Mouse (Mus musculus): ENCODE data around the gene Rnasel. TPM values are rescaled to one million over a fixed set of nuclear protein-coding genes. Genes with fewer than 3 reads are reported as not detected.

Gene Rnasel
- polyA plus RNA-seq, 1 experiment from 2014 or later = 19.3 TPM

DNA sequence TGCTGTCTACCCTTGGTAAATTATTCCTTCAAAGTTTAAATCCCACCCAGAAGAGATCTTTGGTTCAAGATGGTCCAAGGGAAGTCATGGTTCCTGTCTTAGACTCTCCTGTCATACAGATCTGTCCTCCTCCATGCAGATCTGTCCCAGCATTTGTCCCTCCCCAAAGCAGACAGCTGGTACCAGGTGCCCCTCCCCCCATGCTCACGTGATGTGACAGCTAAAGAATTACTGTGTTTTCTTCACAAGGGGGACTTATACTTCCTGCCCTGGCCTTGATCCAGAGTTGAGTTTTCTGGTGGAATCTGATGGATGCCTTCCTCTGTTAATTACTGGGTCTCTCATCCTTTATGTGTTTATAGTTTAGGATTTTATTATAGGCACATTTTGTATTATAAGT, 677 bp upstream of the Rnasel start:
- peak; percentile 62 for DNase-seq (ENCODE audit: low spot score)
- H3K36me3 ChIP-seq (ENCODE audit: control insufficient read depth, insufficient read depth, low read length) = no peaks in the 10 kb centered on the region
- 8% methylated on average over 1 of the region's 1 CpGs for WGBS

DNA sequence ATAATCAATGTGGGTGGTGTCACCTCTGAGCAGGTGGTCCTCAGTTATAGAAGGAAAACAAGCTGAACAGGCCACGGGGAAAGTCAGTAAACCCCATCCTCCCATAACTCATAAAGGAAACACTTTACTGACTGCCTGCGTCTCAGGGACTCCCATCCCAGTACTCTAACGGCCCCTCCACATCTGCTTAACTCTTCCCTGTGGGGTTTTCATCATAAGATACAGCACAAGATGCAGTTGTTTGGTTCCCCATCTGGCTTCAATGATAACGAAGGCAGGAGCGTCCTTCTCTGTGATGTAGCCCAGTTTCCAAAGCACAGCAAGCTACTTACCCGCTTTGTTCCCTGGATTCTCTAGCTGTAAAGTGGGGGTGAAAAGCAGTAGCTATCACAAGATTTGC, 828 bp downstream of the Rnasel start:
- H3K4me3 ChIP-seq (ENCODE audit: low read depth, low read length) = peak overlapping the region; percentile 31
- no peaks in the 10 kb centered on the region for H3K9me3 ChIP-seq (ENCODE audit: control insufficient read depth, low read length)
- H3K27me3 ChIP-seq (ENCODE audit: control insufficient read depth, insufficient read depth, low read length) = no peaks in the 10 kb centered on the region
- H3K9ac ChIP-seq (ENCODE audit: low read length) = peak overlapping the region; percentile 88
- H3K4me1 ChIP-seq (replicated peaks; ENCODE audit: control insufficient read depth, insufficient read depth, low read length) = peaks cover 3% of the 10 kb centered on the region; the same call in 1 of the 2 replicates
- 63% methylated on average over 6 of the region's 6 CpGs for WGBS
- no peaks in the 10 kb centered on the region for H3K36me3 ChIP-seq (ENCODE audit: control insufficient read depth, insufficient read depth, low read length)
- DNase-seq (ENCODE audit: low spot score) (peak; percentile 41), ATAC-seq (replicated peaks; ENCODE audit: low FRiP score) (no peak)
- H3K4me2 ChIP-seq (ENCODE audit: low read depth, low read length, severe bottlenecking) = peak overlapping the region; percentile 59
- no peak overlapping the region for H3K27ac ChIP-seq (ENCODE audit: low read depth, low read length)

More for the DNA sequence above, 677 bp upstream of the Rnasel start:
- Histone ChIP-seq H3K27ac (ENCODE audit: low read depth, low read length) (no peak overlapping the region), H3K4me2 (ENCODE audit: low read depth, low read length, severe bottlenecking) (no peak overlapping the region), H3K27me3 (ENCODE audit: control insufficient read depth, insufficient read depth, low read length) (no peaks in the 10 kb centered on the region), H3K9me3 (ENCODE audit: control insufficient read depth, low read length) (no peaks in the 10 kb centered on the region), H3K9ac (ENCODE audit: low read length) (no peak overlapping the region), H3K4me3 (ENCODE audit: low read depth, low read length) (no peak overlapping the region), H3K4me1 (replicated peaks; ENCODE audit: control insufficient read depth, insufficient read depth, low read length) (peaks cover 3% of the 10 kb centered on the region; the same call in 1 of the 2 replicates)
- ATAC-seq (replicated peaks; ENCODE audit: low FRiP score) = peak; percentile 16

DNA sequence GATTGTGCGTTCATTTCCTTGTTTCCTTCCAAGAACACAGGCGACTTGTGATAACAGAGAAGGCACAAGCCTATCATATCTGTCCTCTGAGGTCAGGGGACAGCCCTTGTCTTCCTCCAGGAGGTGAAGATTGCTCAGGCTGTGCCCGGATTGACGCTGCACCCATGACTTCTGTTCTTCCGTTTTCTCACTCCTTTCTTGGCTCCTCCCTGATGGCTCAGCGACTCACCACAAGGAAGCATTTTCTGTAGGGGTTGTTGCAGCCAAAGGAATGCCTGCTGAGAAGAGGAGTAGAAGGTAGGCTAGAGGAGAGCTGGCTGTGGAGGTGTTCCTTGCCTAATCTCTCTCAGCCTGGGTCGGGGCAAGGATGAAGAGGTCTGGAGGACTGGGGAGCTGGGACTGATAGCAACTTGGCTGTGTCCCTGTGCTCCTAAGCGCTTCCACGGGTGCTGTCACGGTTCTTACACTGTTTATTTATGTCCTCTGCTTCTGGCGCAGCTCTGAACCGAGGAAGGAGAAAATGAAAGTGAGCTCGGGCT, 2.6 kb downstream of the Rnasel start:
- WGBS = 64% methylated on average over 13 of the region's 13 CpGs
- H3K4me2 ChIP-seq (ENCODE audit: low read depth, low read length, severe bottlenecking) = no peak overlapping the region

DNA sequence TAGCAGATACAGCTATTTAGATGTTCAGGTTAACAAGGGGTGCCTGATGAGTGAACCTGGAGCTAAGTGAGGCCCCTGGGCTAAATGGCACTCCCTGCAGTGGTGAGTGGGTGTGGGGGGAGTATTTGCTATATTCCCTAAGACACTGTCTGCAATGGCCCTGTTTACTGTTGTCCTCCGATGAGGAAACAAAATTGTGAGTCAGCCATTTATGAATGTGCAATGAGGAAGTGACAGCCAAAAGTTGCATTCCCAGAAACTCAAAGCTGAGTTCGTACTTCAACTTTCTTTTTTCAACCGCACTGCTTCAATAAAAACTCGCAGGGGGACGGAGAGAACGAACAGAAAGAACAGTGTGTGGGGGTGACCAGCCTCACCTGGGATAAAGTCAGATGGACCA, 3.3 kb downstream of the Rnasel start:
- Histone ChIP-seq H3K27ac (ENCODE audit: low read depth, low read length) (no peak overlapping the region), H3K4me2 (ENCODE audit: low read depth, low read length, severe bottlenecking) (no peak overlapping the region)
- 87% methylated on average over 6 of the region's 6 CpGs for WGBS

More for the DNA sequence above, 2.6 kb downstream of the Rnasel start:
- Histone ChIP-seq H3K9ac (ENCODE audit: low read length) (no peak overlapping the region), H3K36me3 (ENCODE audit: control insufficient read depth, insufficient read depth, low read length) (no peaks in the 10 kb centered on the region), H3K27me3 (ENCODE audit: control insufficient read depth, insufficient read depth, low read length) (no peaks in the 10 kb centered on the region), H3K27ac (ENCODE audit: low read depth, low read length) (no peak overlapping the region), H3K4me3 (ENCODE audit: low read depth, low read length) (no peak overlapping the region), H3K9me3 (ENCODE audit: control insufficient read depth, low read length) (no peaks in the 10 kb centered on the region), H3K4me1 (replicated peaks; ENCODE audit: control insufficient read depth, insufficient read depth, low read length) (peaks cover 3% of the 10 kb centered on the region; the same call in 1 of the 2 replicates)
- DNase-seq (ENCODE audit: low spot score) = no peak
- ATAC-seq (replicated peaks; ENCODE audit: low FRiP score) = no peak

DNA sequence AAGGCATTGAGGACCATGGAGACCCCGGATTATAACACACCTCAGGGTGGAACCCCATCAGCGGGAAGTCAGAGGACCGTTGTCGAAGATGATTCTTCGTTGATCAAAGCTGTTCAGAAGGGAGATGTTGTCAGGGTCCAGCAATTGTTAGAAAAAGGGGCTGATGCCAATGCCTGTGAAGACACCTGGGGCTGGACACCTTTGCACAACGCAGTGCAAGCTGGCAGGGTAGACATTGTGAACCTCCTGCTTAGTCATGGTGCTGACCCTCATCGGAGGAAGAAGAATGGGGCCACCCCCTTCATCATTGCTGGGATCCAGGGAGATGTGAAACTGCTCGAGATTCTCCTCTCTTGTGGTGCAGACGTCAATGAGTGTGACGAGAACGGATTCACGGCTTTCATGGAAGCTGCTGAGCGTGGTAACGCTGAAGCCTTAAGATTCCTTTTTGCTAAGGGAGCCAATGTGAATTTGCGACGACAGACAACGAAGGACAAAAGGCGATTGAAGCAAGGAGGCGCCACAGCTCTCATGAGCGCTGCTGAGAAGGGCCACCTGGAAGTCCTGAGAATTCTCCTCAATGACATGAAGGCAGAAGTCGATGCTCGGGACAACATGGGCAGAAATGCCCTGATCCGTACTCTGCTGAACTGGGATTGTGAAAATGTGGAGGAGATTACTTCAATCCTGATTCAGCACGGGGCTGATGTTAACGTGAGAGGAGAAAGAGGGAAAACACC, 4.7 kb downstream of the Rnasel start:
- Histone ChIP-seq H3K4me3 (ENCODE audit: low read depth, low read length) (no peak overlapping the region), H3K9me3 (ENCODE audit: control insufficient read depth, low read length) (no peaks in the 10 kb centered on the region), H3K27me3 (ENCODE audit: control insufficient read depth, insufficient read depth, low read length) (no peaks in the 10 kb centered on the region), H3K9ac (ENCODE audit: low read length) (no peak overlapping the region), H3K4me2 (ENCODE audit: low read depth, low read length, severe bottlenecking) (no peak overlapping the region), H3K4me1 (replicated peaks; ENCODE audit: control insufficient read depth, insufficient read depth, low read length) (no peaks in the 10 kb centered on the region; the same call in 1 of the 2 replicates), H3K36me3 (ENCODE audit: control insufficient read depth, insufficient read depth, low read length) (no peaks in the 10 kb centered on the region; the same call in 1 of the 2 replicates), H3K27ac (ENCODE audit: low read depth, low read length) (no peak overlapping the region)
- no peak for ATAC-seq (replicated peaks; ENCODE audit: low FRiP score)
- 84% methylated on average over 25 of the region's 25 CpGs for WGBS
- DNase-seq (ENCODE audit: low spot score) = peak; percentile 38

More for the DNA sequence above, 3.3 kb downstream of the Rnasel start:
- H3K9ac ChIP-seq (ENCODE audit: low read length) = no peak overlapping the region
- DNase-seq (ENCODE audit: low spot score) (no peak), ATAC-seq (replicated peaks; ENCODE audit: low FRiP score) (no peak)
- H3K27me3 ChIP-seq (ENCODE audit: control insufficient read depth, insufficient read depth, low read length) = no peaks in the 10 kb centered on the region
- H3K4me1 ChIP-seq (replicated peaks; ENCODE audit: control insufficient read depth, insufficient read depth, low read length) = peaks cover 3% of the 10 kb centered on the region; the same call in 1 of the 2 replicates
- H3K9me3 ChIP-seq (ENCODE audit: control insufficient read depth, low read length) = no peaks in the 10 kb centered on the region
- H3K36me3 ChIP-seq (ENCODE audit: control insufficient read depth, insufficient read depth, low read length) = no peaks in the 10 kb centered on the region
- H3K4me3 ChIP-seq (ENCODE audit: low read depth, low read length) = no peak overlapping the region

DNA sequence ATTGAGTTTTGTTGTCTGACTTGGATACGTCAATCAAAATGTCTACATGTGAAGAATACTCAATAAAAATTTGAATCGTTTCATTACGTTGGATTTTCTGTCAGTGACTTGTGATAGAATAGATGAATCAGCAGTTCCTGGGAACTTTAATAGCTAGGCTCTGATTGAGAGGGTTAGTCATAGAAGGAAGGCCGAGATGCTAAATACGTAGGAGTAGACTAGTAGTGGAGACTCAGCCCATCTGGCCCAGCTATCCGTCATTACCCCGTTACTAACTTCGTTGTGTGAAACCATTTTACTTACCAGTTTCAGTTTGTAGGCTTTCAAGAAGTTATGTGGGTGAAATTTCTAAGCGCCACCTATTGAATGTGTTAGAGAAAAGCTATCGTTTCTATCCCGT, 14.9 kb downstream of the Rnasel start:
- no peak overlapping the region for H3K4me3 ChIP-seq (ENCODE audit: low read depth, low read length)
- no peak for ATAC-seq (replicated peaks; ENCODE audit: low FRiP score)
- no peaks in the 10 kb centered on the region for H3K4me1 ChIP-seq (replicated peaks; ENCODE audit: control insufficient read depth, insufficient read depth, low read length)
- no peaks in the 10 kb centered on the region for H3K9me3 ChIP-seq (ENCODE audit: control insufficient read depth, low read length)
- no peak overlapping the region for H3K9ac ChIP-seq (ENCODE audit: low read length)
- H3K4me2 ChIP-seq (ENCODE audit: low read depth, low read length, severe bottlenecking) = no peak overlapping the region
- H3K27me3 ChIP-seq (ENCODE audit: control insufficient read depth, insufficient read depth, low read length) = no peaks in the 10 kb centered on the region
- no peak overlapping the region for H3K27ac ChIP-seq (ENCODE audit: low read depth, low read length)
- no peaks in the 10 kb centered on the region for H3K36me3 ChIP-seq (ENCODE audit: control insufficient read depth, insufficient read depth, low read length)
- WGBS = 93% methylated on average over 11 of the region's 11 CpGs
- no peak for DNase-seq (ENCODE audit: low spot score)

DNA sequence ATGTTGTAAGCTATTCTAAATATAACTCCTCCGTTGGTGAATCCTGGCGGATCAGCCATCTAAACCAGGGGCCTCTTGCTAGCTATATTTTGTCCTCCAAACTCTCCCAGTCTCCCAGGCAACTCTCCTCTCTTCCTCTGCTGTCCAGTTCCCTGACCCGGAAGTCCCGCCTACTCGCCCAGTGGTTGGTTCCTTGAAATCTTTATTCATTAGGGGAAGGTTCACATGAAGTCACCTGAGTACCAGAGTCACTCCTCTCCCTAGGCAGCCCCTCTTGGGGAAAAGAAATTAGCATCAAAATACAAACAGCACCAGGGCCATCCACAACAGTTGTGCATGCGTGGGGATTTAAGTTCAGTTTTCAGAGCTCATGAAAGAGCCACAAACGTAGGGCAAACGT, 17.1 kb downstream of the Rnasel start:
- H3K36me3 ChIP-seq (ENCODE audit: control insufficient read depth, insufficient read depth, low read length) = no peaks in the 10 kb centered on the region
- no peaks in the 10 kb centered on the region for H3K27me3 ChIP-seq (ENCODE audit: control insufficient read depth, insufficient read depth, low read length)
- no peak for DNase-seq (ENCODE audit: low spot score)
- no peak for ATAC-seq (replicated peaks; ENCODE audit: low FRiP score)
- no peaks in the 10 kb centered on the region for H3K4me1 ChIP-seq (replicated peaks; ENCODE audit: control insufficient read depth, insufficient read depth, low read length)
- no peak overlapping the region for H3K4me2 ChIP-seq (ENCODE audit: low read depth, low read length, severe bottlenecking)
- no peak overlapping the region for H3K4me3 ChIP-seq (ENCODE audit: low read depth, low read length)
- H3K27ac ChIP-seq (ENCODE audit: low read depth, low read length) = no peak overlapping the region
- H3K9me3 ChIP-seq (ENCODE audit: control insufficient read depth, low read length) = no peaks in the 10 kb centered on the region
- H3K9ac ChIP-seq (ENCODE audit: low read length) = no peak overlapping the region
- WGBS = 40% methylated on average over 8 of the region's 8 CpGs

GRCm38 (mm10) chr1:153767281-153767680, 18.1 kb downstream of the Rnasel start:
- no peaks in the 10 kb centered on the region for H3K4me1 ChIP-seq (replicated peaks; ENCODE audit: control insufficient read depth, insufficient read depth, low read length)
- H3K9me3 ChIP-seq (ENCODE audit: control insufficient read depth, low read length) = no peaks in the 10 kb centered on the region
- H3K36me3 ChIP-seq (ENCODE audit: control insufficient read depth, insufficient read depth, low read length) = no peaks in the 10 kb centered on the region
- DNase-seq (ENCODE audit: low spot score) (no peak), ATAC-seq (replicated peaks; ENCODE audit: low FRiP score) (no peak)
- no peak overlapping the region for H3K9ac ChIP-seq (ENCODE audit: low read length)
- 94% methylated on average over 1 of the region's 1 CpGs for WGBS
- no peaks in the 10 kb centered on the region for H3K27me3 ChIP-seq (ENCODE audit: control insufficient read depth, insufficient read depth, low read length)
- H3K4me2 ChIP-seq (ENCODE audit: low read depth, low read length, severe bottlenecking) = no peak overlapping the region
- H3K4me3 ChIP-seq (ENCODE audit: low read depth, low read length) = no peak overlapping the region
- H3K27ac ChIP-seq (ENCODE audit: low read depth, low read length) = no peak overlapping the region

DNA sequence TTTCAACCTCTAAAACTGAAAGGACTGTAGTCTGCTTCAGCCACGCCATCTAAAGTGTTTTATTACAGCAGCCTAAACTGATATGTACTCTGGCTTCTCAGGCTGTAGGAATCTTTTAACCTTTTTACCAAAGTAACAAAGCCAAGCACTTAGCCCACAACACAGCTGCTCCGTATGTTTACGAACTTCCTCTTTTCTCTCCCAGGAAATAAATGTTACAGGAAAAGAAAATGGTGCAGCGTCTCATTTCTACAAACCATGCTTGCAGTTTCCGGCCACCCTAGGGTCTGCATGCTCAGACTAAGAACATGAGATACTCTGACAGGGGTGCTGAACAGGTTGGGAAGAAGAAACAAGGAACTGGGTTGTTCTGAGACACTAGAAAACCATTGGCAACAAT, 19.2 kb downstream of the Rnasel start:
- no peaks in the 10 kb centered on the region for H3K4me1 ChIP-seq (replicated peaks; ENCODE audit: control insufficient read depth, insufficient read depth, low read length)
- no peak overlapping the region for H3K9ac ChIP-seq (ENCODE audit: low read length)
- DNase-seq (ENCODE audit: low spot score) (no peak), ATAC-seq (replicated peaks; ENCODE audit: low FRiP score) (no peak)
- no peaks in the 10 kb centered on the region for H3K27me3 ChIP-seq (ENCODE audit: control insufficient read depth, insufficient read depth, low read length)
- H3K36me3 ChIP-seq (ENCODE audit: control insufficient read depth, insufficient read depth, low read length) = no peaks in the 10 kb centered on the region
- H3K4me3 ChIP-seq (ENCODE audit: low read depth, low read length) = no peak overlapping the region
- no peak overlapping the region for H3K4me2 ChIP-seq (ENCODE audit: low read depth, low read length, severe bottlenecking)
- H3K27ac ChIP-seq (ENCODE audit: low read depth, low read length) = no peak overlapping the region
- no peaks in the 10 kb centered on the region for H3K9me3 ChIP-seq (ENCODE audit: control insufficient read depth, low read length)
- 89% methylated on average over 5 of the region's 5 CpGs for WGBS

All from forebrain, embryonic 11.5 days (tissue).